Mouse (Mus musculus) ES-Bruce4 (cell line): ENCODE data around the gene E130114P18Rik.

Experiments used
- CTCF ChIP-seq: IDR thresholded peaks from one replicate; pipeline ENCODE4 v1.8.1; 2011; ENCODE audit warnings: low read depth, low read length
- POLR2A ChIP-seq: IDR thresholded peaks from one replicate; pipeline ENCODE4 v1.8.1; 2011; ENCODE audit warnings: low read length; ENCODE audit not compliant: insufficient read depth

GRCm38 (mm10) chr4:97635757-97636292, 142.1 kb downstream of the E130114P18Rik start:
- TF ChIP-seq POLR2A, result no peak
- TF ChIP-seq CTCF, result no peak
